Mouse (Mus musculus) olfactory bulb, adult 2 months (tissue): ENCODE measurements around the gene Cpn1.
A peak's percentile ranks its signal among the peaks of the same experiment; 100 is the strongest.

ENCODE experiments used
- CTCF ChIP-seq: fragments of 200-500 bp; IDR thresholded peaks from 2 replicates; pipeline ENCODE4 v1.5.1; 2012; ENCODE audit warnings: low read depth, mild to moderate bottlenecking, low read length, moderate library complexity; ENCODE audit not compliant: insufficient read depth
- POLR2A ChIP-seq: fragments of 200-500 bp; IDR thresholded peaks from 2 replicates; pipeline ENCODE4 v1.6.1; 2012; ENCODE audit warnings: mild to moderate bottlenecking, low read depth, low read length, moderate library complexity; ENCODE audit not compliant: insufficient read depth

GRCm38 (mm10) chr19:43959162-43959561 is 27.2 kb downstream of the Cpn1 start:
- TF ChIP-seq POLR2A (no peak), CTCF (peak; percentile 50; the same call in 1 of the 2 replicates)
